Mouse (Mus musculus) liver, postnatal 0 days (tissue): ENCODE results near the gene Por.

Experiments
- CTCF ChIP-seq: sonication (generic); IDR thresholded peaks from 2 replicates; pipeline ENCODE4 v1.5.1; 2016; ENCODE audit warnings: antibody characterized with exemption, low read depth
- EP300 ChIP-seq: IDR thresholded peaks from 2 replicates; pipeline ENCODE4 v1.6.1; 2016; ENCODE audit warnings: antibody characterized with exemption, low read depth, mild to moderate bottlenecking

DNA sequence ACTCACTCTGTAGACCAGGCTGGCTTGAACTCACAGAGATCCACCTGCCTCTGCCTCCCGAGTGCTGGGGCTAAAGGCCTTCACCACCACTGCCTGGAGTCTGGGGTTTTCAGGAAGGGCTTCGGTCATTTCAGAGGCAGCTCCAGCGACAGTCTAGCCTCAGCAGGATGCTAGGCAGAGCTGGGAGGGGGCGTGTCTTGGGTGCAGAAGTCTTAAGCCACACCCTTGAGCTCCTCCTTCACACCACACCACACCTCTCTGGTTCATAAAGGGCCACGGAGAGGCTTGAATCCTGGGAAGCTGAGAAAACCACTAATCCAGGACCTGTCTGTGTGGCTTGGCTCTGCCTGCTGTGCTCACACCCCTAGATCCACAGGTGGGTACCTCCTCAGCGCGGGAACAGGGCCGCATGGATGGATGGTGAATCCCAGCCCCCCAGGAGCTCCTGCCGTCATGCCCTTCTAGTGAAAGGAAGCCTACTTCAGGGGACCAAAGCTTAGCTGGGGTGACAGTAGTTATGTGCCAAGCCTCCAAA lies at the start of gene Por:
- TF ChIP-seq CTCF = no peak
- no peak for TF ChIP-seq EP300
